Mouse (Mus musculus) megakaryocyte, adult 5-6 weeks (primary cell): ENCODE results near the gene Gpr3. TPM values are rescaled to one million over a fixed set of nuclear protein-coding genes. Genes with fewer than 3 reads are reported as not detected.
A peak's percentile ranks its signal among the peaks of the same experiment; 100 is the strongest.

Experiments
- ATAC-seq: 2 replicates; pipeline ENCODE4 v1.8.0; 2016; ENCODE audit warnings: mild to moderate bottlenecking, inconsistent platforms; ENCODE audit not compliant: poor library complexity, severe bottlenecking
- total RNA-seq, 2 experiments: library from RNA; stranded (forward) in 1 of 2; stranded (reverse) in 1 of 2; fragments of 153-499, 151-499 nt in 1 of 2; fragments of 221-1000, 200-1000 nt in 1 of 2; gene quantifications; 2 replicates each; pipeline versions ENCODE4 v1.2.3 to v1.2.4; 2015 to 2017

Gpr3 gene
- total RNA-seq (2015), result 0.21 TPM in 1 of 2 replicates, not detected in the other
- not detected in 2 replicates for total RNA-seq (2017)

DNA sequence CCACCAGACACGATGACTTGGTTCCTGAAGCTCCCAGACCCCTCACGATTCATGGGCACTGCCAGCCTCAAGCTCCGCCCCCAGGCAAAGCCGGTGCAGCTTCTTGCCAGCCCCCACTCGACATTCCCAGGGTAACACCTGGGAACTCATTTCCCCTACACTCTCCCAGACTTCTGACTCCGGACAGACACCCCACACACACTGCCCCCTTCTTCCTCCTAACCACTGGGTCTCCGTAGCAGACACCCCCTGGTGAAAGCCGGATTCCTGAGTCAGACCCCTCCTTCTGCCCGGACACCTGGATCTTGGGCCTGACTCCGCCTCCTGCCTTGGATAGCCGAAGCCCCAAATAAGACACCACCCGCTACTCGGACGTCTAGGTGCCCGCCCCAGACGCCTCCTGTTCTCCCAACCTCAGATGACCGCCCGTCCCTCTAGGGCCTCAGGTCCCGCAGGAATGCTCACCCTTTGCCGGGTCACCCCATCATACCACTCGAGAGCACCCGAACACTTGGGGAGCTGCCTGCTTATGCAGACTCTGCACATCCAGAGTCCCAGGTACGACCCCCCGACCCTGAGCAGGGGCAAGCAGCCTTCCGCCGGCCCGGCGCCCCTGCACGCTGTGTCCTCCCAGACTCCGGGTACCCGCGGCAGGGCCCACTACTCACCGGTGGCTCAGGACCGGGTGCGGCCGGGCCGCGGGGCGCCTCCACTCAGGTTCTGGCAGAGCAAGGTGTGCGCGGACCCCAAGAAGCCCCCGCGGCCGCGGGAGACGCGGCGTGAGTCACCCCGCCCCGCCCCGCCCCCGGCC lies at the start of gene Gpr3, which contains the start of gene Cd164l2:
Gpr3 (minus strand) TSS at position 786 of the 811 bp plus-strand sequence.
Cd164l2 (plus strand) TSS at position 381 of the 811 bp plus-strand sequence.
- ATAC-seq, result no peak

DNA sequence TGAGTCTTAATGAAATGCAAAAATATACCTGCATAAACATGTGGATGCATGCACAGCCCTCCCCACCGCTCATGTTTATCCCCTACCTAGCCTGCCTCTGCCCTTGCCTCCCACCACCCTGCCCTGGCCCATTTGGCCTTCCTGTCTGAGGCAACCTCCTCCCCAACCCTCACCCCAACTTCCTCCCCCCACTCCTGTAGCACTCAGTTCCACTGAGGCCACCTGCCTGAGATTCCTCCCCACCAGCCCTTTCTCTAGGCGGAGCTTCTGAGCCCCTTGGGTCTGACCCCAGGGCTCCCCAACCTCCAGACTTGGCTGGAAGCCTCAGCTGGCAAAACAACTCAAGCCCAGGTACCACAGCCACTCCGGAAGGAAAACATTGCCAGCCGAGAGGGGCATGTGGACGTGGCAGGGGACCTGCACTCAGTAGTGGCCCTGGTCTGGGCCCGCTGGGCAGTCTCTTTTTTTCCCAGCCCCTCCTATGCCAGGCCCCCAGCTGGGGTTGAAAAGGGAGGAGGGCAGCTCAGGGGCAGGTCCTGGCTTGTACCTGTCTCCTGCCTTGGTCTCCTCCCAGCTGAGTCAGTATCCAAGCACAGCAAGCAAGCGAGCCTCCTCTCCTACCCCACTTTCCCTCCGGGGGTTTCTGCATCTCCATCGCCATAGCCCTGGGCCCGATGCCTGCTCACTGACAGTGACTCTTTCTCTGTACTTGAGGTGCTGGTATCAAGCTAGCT lies 49.5 kb upstream of the Gpr3 start:
- ATAC-seq, result peak; percentile 69

DNA sequence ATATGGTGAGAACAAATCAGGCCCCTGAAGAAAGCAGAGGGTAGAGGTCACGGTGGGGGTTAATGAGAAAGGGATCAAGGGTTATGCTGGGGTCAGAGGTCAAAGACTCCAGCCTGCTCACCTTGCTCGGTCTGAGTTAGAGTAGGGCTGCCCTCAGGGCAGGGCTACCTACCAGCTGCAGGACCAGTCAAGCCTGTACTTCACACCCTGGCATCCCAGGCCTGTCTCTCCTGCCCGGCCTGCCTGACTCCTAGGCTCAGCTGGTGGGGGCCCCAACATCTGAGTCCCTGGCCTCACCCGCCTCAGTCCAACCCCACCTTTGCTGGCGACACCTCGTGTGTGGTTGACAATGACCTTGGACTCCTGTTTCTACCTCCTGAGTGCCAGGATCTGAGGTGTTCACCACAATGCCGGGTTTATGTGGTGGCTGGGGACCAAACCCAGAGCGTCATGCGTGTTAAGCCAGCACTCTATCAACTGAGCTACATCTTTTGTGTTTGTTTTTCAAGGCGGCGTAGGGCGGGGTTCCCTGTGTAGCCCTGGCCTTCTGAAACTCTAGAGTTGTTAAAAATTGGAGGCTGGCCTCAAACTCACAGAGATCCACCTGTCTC lies 45.6 kb upstream of the Gpr3 start:
- no peak for ATAC-seq

DNA sequence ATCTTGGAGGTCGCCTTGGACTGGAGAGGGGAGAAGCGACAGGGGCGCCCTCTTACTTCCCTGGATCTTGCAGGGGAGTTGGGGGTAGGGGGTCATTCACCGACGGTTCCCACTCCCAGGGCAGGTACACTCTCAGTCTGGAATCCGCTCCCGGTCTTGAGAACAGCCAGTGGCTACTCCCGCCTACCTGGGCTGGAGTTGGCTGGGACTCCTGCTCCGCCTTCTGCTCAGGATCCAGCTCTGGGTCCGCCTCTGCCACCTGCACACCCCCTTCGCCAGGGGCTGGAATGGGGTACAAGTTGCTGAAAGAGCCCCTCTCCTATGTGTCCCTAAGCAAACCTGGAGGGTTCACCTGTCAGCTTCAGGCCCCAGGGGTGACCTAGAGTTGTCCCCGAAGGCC lies 44.9 kb upstream of the Gpr3 start:
- ATAC-seq, result no peak

DNA sequence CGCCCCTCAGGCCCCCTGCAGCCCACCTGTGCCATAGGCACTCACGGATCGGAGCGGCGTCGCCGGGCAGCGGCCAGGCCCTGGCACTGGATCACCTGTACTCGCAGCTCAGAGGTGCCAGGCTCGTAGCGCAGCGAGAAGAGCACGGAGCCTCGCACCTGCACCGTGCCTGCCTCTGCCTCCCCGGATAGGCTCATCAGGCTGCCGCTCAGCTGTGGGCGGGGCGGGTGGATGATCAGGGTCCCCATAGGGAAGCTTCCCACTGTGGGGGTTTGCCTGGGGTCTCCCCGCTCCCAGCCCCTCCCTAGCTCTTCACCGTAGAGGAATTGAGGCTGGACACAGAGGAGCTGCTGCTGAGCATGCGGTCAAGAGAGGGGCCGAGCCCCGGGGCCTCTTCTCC lies 44.5 kb upstream of the Gpr3 start:
- no peak for ATAC-seq

DNA sequence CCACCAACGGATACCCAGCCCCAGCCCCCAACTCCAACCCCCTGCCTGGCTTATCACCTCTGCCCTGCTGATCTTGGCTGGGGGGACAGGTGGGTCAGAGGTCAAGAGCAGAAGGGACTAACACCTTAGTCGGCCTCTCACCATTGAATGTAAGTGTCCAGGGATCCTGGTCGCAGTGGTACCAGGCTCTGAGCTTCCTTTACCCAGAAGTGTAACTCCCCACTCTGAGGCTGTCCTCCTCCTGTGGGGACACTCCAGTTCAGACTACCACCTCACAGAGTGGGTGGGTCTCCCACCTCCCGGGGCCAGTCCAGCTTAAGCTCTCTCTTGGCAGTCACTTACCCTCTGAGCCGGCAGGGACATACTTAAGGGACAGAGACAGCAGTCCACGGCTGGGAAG lies 43.1 kb upstream of the Gpr3 start:
- ATAC-seq, result no peak

DNA sequence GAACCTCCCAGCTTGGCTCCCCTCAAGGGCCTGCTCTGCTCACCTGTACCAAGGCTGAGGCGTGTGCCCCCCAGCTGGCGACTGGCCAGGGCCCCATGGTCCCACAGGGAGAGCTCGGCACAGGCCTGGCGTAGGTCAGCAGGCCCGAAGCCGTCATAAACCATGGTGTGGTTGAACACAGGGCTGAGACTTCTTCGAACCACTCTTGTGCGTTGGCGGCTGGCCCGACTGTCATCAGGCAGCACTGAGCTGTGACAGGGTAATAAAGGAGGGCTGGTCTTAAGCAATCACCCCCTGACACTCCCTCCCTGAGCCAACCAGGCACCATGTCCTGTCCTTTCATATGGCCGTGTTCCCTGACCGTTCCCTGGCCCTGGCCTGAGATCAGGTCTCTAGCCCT lies 41.1 kb upstream of the Gpr3 start:
- no peak for ATAC-seq

DNA sequence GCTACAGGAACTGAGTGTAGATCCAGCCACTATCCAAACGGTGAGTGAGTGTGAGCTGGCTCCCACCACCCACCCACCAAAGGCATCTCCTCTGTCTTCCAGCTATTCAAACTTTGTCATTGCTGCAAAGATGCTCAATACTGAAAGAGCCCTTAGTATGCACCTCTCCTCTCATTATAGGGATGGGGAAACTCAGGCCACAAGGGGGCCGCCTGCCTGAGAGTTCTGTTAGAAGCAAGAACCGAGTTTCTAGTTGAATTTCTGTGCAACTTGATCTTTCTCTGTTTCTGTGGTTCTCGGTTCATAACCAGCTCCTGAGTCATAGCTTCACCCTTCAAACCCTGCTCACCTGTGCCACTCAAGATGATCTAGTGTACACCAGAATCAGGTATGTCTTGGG lies 39.8 kb upstream of the Gpr3 start:
- no peak for ATAC-seq

DNA sequence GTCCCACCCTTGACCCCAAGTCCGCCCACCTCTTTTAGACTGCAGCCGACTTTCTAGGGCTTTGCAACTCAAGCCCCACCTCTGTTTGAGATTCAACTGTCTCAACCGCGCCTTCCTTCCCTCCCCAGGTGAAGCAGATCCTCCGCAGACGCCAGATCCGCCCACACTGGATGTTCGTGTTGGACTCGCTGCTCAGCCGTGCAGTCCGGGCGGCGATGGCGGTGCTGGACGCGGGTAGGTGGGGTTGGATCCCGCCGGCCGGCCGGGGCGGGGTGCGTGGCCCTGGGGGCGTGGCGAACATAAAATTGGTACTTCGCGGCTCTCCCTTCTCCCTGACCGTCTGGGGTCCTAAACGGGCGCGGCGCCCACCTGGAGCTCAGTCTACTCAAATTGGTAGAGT lies 38.9 kb upstream of the Gpr3 start:
- no peak for ATAC-seq

DNA sequence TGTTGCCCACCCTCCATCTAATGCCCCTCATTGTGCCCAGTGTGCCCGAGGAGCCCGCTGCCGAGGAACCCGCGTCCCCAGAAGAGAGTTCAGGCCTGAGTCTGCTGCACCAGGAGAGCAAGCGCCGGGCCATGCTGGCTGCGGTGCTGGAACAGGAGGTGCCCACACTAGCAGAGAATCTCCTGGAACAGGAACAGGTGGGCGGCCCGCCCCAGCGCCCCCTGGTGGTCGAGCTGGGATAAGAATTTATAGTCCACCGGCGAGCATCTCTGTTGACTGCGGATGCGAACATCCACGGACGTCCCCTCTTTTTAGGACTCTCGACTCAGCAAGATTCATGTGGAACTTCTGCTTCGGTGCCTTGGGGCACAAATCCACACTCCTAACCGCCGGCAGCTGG lies 38.3 kb upstream of the Gpr3 start:
- ATAC-seq, result peak; percentile 77

DNA sequence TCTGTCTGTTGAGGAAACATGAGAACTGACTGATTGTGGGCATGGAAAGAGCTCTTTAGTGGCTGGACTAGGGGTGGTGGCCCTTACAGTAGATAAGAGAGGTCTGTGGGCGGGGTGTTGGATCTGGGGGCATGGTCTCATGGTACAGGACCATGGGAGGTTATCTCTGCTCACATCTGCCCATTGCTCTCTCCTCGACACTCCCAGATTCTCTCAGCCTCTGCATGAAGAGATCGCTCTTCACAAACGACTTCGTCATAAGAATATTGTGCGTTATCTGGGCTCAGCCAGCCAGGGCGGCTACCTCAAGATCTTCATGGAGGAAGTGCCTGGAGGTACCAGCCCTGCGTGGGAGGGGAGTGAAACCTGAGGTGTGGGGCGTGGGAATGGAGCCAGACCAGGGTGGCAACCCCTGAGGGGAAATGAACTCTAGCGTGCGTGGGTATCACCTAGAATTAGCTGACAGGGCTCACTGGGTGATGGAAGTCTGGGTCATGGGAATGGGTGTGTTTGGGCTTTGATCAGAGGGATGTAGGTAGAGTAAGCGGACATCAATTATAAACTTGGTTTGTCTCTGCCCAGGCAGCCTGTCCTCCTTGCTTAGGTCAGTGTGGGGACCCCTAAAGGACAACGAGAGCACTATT lies 35.6 kb upstream of the Gpr3 start:
- peak; percentile 49 for ATAC-seq

DNA sequence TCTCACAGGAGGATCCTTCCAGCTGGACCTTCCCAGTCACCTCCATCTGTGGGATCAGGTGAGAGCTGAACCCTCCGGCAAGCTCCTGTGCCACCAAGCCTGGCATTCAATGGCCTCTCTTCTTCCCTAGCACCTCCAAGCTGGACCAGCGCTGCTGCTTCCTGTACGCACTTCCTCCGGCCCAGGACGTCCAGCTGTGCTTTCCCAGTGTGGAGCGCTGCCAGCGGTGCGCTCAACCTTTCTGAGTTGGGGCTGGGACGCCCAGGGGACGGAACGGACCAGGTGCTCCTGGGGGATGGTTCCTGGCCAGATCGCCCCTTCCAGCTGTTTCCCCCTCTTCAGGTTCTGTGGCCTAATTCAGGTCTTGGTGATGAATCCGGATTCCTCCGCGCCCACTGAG lies 34.7 kb upstream of the Gpr3 start:
- no peak for ATAC-seq

DNA sequence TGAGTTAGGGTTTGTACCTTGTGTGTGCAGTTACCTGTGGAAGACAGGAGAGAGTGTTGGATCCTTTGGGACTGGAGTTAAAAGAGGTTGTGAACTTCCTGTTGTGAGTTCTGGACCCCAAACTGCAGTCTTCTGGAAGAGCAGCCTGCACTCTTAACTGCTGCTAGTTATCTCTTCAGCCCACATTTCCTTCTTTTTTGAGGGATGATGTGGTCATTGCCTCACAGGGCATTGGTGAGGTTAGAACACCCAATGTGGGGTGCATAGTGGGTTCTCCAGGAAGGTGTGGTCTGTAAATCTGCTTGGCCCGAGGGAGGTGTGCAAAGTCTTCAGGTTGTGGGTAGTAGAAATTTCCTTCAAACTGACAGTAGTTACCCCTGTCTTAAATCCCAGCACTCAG lies 32.0 kb upstream of the Gpr3 start:
- no peak for ATAC-seq

DNA sequence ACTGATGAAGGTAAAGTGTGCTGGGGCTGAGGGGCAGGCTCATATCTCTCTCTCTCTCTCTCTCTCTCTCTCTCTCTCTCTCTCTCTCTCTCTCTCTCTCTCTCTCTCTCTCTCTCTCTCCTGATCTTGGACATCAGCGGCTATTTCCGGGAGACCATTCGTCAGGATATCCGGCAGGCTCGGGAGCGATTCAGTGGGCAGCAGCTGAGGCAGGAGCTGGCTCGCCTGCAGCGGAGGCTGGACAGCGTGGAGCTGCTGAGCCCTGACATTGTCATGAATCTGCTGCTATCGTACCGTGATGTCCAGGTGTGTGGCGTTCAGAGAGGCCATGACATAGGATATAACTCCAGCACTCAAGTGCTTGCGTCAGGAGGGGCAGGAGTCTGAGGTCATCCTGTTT lies 31.2 kb upstream of the Gpr3 start:
- ATAC-seq, result no peak

DNA sequence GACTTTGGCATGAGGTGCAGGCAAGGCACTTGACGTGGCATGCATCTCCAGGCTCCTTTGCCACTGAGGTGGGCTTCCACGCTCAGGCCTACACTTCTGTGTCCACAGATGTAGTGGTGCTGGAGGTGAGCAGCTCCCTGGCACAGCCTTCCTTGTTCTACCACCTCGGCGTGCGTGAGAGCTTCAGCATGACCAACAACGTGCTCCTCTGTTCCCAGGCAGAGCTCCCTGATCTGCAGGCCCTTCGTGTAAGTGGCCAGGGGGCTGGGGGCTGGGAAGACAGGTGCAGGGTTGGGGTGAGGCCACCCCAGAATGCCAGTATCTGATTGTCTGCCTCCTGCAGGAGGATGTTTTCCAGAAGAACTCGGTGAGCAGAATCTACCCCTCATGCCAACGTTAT lies 30.4 kb upstream of the Gpr3 start:
- no peak for ATAC-seq

DNA sequence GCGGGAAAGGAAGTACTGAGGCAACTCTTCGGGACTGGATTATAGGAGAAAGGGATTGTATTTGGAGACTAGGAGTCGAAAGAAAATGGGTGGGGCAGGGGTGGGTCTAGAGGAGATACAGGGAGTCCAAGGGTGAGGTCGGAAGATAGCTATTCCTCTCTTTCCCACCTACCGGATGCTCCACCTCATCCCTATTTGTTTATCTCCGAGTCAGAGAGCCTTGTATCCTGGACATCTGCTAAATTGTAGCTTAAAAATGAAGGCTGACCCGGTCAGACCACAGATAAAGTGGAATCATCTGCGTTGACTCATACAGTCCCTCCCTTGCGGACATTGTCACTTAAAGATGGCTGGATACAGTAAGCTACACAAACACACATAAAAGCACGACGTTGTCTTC lies 29.6 kb upstream of the Gpr3 start:
- ATAC-seq, result no peak

DNA sequence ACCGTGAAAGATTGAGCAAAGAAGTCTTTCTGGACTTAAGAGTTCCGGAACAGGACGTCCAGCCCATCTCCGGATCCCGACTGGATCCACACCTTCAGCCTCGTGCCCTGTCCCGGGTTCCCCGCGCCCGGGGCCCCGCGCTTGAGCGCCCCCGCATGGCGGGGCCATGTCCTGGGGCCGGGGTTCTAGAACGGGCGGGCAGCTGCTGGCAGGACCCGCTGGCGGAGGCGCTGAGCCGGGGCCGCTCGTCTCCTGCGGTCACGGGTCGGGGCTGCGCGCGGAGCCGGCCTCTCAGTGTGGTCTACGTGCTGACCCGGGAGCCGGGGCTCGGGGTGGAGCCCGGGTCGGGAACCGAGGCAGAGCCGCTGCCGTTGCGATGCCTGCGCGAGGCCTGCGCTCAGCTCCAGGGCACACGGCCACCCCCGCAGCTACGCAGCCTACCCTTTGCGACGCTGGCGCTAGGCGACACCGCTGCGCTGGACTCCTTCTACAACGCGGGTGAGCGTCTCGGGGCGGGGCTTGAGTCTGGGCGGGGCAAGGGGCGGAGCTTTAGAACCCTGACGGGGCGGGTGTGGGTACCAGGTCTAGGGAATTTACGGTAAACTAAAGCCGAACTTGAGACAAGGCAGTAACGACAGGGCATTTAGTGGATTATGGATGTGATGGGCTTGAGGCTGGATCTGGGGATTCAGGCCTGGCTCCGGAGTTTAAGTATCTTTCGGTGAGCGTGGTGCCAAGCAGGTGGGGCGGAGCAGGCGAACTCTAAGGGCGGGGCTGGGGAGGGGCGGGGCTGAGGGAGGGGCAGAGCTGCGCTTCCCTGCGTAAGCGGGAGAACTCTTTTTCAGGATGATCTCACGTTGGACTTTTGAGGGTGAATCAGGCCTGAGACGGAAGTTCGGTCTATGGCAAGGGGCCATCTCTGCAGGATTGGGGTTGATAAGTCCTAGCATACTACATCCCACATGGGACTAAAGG lies 28.9 kb upstream of the Gpr3 start:
- ATAC-seq, result peak; percentile 81

DNA sequence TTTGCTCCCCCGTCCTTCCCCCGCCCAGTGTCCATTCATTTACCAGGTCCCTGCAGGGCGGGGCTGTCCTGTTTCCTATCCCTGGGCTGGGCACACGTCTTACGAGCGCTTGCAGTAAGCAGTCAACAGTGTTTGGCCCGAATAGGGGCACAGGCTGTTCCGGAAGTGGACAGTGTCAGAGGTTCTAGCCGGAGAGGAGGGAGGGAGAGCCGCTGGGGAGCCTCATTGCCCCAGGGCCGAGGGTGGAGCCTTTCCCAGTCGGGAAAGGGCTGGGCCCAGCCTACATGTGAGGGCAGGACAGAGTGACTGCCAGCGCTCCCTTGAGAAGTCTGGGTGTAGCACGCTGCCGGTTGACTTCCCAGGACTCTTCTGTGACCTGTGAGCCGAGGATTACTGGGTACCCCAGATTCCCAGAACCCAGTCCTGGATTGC lies 28.2 kb upstream of the Gpr3 start, which contains the start of gene Map3k6:
Map3k6 (plus strand) TSS at position 329 of the 432 bp plus-strand sequence.
- ATAC-seq, result peak; percentile 68

DNA sequence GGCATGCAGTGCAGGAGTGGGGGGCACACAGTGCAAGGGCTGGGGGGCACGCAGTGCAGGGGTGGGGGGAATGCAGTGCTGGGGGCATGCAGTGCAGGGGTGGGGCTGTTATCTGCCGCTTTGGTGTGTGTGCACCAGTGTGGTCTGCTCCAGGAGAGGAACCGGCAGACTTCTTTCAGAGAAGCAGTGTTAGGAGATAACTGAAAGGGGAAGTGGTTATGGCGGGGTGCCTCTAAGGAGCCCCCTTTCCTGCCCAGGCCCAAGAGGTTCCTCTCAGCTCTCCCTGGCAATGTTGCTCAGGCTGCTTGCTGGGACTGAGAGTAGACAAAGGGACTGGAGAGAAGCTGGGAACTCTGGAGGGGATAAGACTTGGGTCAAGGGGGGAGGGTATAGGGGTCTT lies 25.6 kb upstream of the Gpr3 start:
- peak; percentile 43 for ATAC-seq

DNA sequence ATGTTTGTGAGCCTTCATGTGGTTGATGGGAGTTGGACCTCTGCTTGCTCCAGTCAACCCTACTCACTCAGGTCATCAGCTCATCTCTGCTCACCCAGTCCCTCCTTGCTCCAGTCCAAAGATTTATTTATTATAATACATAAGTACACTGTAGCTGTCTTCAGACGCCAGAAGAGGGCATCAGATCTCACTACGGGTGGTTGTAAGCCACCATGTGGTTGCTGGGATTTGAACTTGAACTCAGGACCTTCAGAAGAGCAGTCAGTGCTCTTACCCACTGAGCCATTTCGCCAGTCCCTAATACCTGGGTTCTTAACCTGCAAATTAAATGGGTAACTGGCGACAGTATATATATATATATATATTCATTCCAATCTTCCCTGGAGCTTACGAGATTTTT lies 23.1 kb upstream of the Gpr3 start:
- no peak for ATAC-seq
